Mouse (Mus musculus) spleen, adult 18-20 months (tissue): ENCODE results near the gene Pgf.

Experiments used
- DNase-seq, 2 experiments: peaks; one replicate each; pipeline ENCODE4 v3.0.0; 2022; ENCODE audit warnings: mixed read lengths in 2 of 2

The Pgf gene

GRCm38 (mm10) chr12:85177740-85178239 is at the start of gene Pgf:
Gene Pgf (minus strand): TSS chr12:85177790.
- DNase-seq, result peak in 1 of 2 experiments; percentile 7

GRCm38 (mm10) chr12:85227227-85227626 is 49.6 kb upstream of the Pgf start:
- DNase-seq, result no peak

GRCm38 (mm10) chr12:85219905-85220290 is 42.3 kb upstream of the Pgf start:
- DNase-seq, result no peak

- DNase-seq, result peak; percentile 90 to 91
Observed at GRCm38 (mm10) chr12:85219236-85219904, 41.8 kb upstream of the Pgf start, which contains the start of gene Eif2b2. Gene Eif2b2 (plus strand): TSS chr12:85219481.

GRCm38 (mm10) chr12:85217733-85218310 is 40.2 kb upstream of the Pgf start:
- DNase-seq, result no peak

GRCm38 (mm10) chr12:85215031-85215430 is 37.4 kb upstream of the Pgf start:
- DNase-seq, result no peak

- DNase-seq, result no peak
Observed at GRCm38 (mm10) chr12:85208687-85209199, 31.2 kb upstream of the Pgf start.

GRCm38 (mm10) chr12:85205425-85205824 is 27.8 kb upstream of the Pgf start:
- DNase-seq, result no peak

- DNase-seq, result no peak
Observed at GRCm38 (mm10) chr12:85204105-85204504, 26.5 kb upstream of the Pgf start.

GRCm38 (mm10) chr12:85203699-85204098 is 26.1 kb upstream of the Pgf start:
- DNase-seq, result no peak

GRCm38 (mm10) chr12:85202191-85202590 is 24.6 kb upstream of the Pgf start:
- no peak for DNase-seq

GRCm38 (mm10) chr12:85201830-85202147 is 24.2 kb upstream of the Pgf start:
- DNase-seq, result no peak

GRCm38 (mm10) chr12:85200929-85201829 is 23.6 kb upstream of the Pgf start:
- DNase-seq, result no peak

GRCm38 (mm10) chr12:85199954-85200353 is 22.4 kb upstream of the Pgf start:
- no peak for DNase-seq

GRCm38 (mm10) chr12:85197936-85198335 is 20.3 kb upstream of the Pgf start:
- DNase-seq, result no peak

- no peak for DNase-seq
Observed at GRCm38 (mm10) chr12:85197371-85197770, 19.8 kb upstream of the Pgf start.

- no peak for DNase-seq
Observed at GRCm38 (mm10) chr12:85196191-85196590, 18.6 kb upstream of the Pgf start.

GRCm38 (mm10) chr12:85195086-85195485 is 17.5 kb upstream of the Pgf start:
- no peak for DNase-seq

GRCm38 (mm10) chr12:85194623-85195018 is 17.0 kb upstream of the Pgf start:
- DNase-seq, result no peak

- DNase-seq, result no peak
Observed at GRCm38 (mm10) chr12:85193923-85194622, 16.5 kb upstream of the Pgf start.

GRCm38 (mm10) chr12:85193146-85193545 is 15.6 kb upstream of the Pgf start:
- no peak for DNase-seq

- DNase-seq, result no peak
Observed at GRCm38 (mm10) chr12:85192461-85193108, 15.0 kb upstream of the Pgf start.
